Mouse (Mus musculus) monocyte, adult 2 months (primary cell): ENCODE data around the gene Def8.

ENCODE experiments used
- DNase-seq, 2 experiments: peaks; one replicate each; pipeline ENCODE4 v3.0.0; 2022; ENCODE audit warnings: low spot score in 2 of 2, low read depth in 1 of 2

Gene Def8

GRCm38 (mm10) chr8:123423441-123423840 lies at the start of gene Def8:
Gene Def8 (plus strand): TSS chr8:123423527.
- DNase-seq: no peak

GRCm38 (mm10) chr8:123374239-123374578 lies 49.1 kb upstream of the Def8 start:
- DNase-seq: peak; percentile 80 to 92

- no peak for DNase-seq
Measured at GRCm38 (mm10) chr8:123375701-123376100, 47.6 kb upstream of the Def8 start.

- no peak for DNase-seq
Measured at GRCm38 (mm10) chr8:123376106-123376505, 47.2 kb upstream of the Def8 start.

GRCm38 (mm10) chr8:123381711-123382110 lies 41.6 kb upstream of the Def8 start:
- no peak for DNase-seq

GRCm38 (mm10) chr8:123382516-123382915 lies 40.8 kb upstream of the Def8 start:
- no peak for DNase-seq

GRCm38 (mm10) chr8:123384883-123385540 lies 38.3 kb upstream of the Def8 start:
- no peak for DNase-seq

- DNase-seq: no peak
Measured at GRCm38 (mm10) chr8:123387041-123387440, 36.3 kb upstream of the Def8 start.

GRCm38 (mm10) chr8:123387801-123388200 lies 35.5 kb upstream of the Def8 start:
- no peak for DNase-seq

GRCm38 (mm10) chr8:123389026-123389425 lies 34.3 kb upstream of the Def8 start:
- DNase-seq: no peak

- no peak for DNase-seq
Measured at GRCm38 (mm10) chr8:123398308-123398707, 25.0 kb upstream of the Def8 start.

GRCm38 (mm10) chr8:123401936-123402335 lies 21.4 kb upstream of the Def8 start:
- DNase-seq: no peak

GRCm38 (mm10) chr8:123402730-123403326 lies 20.5 kb upstream of the Def8 start:
- no peak for DNase-seq

- no peak for DNase-seq
Measured at GRCm38 (mm10) chr8:123404521-123404920, 18.8 kb upstream of the Def8 start.

- DNase-seq: peak in 1 of 2 experiments; percentile 34
Measured at GRCm38 (mm10) chr8:123406786-123407185, 16.5 kb upstream of the Def8 start, which contains the start of gene Mc1r. Gene Mc1r (plus strand): TSS chr8:123407107.

- no peak for DNase-seq
Measured at GRCm38 (mm10) chr8:123407612-123408011, 15.7 kb upstream of the Def8 start.

- no peak for DNase-seq
Measured at GRCm38 (mm10) chr8:123408586-123409544, 14.5 kb upstream of the Def8 start.

- DNase-seq: no peak
Measured at GRCm38 (mm10) chr8:123410049-123410587, 13.2 kb upstream of the Def8 start.

- DNase-seq: no peak
Measured at GRCm38 (mm10) chr8:123410788-123411187, 12.5 kb upstream of the Def8 start.

- DNase-seq: no peak
Measured at GRCm38 (mm10) chr8:123411246-123411645, 12.1 kb upstream of the Def8 start, which contains the start of gene Tubb3. Gene Tubb3 (plus strand): TSS chr8:123411424.

- DNase-seq: no peak
Measured at GRCm38 (mm10) chr8:123411781-123412327, 11.5 kb upstream of the Def8 start.
